Mouse (Mus musculus) R1 (cell line): Measurements from ENCODE around the gene Zfp109.
A peak's percentile ranks its signal among the peaks of the same experiment; 100 is the strongest.

ENCODE experiments used
- DNase-seq: peaks from one replicate; pipeline ENCODE4 v3.0.0-alpha.2; 2018; ENCODE audit warnings: low read depth, low spot score

Zfp109 gene

GRCm38 (mm10) chr7:24207488-24208261 lies 29.7 kb downstream of the Zfp109 start:
- peak; percentile 92 for DNase-seq

GRCm38 (mm10) chr7:24196961-24197360 lies 40.4 kb downstream of the Zfp109 start:
- peak; percentile 71 for DNase-seq

- no peak for DNase-seq
These were observed 44.2 kb downstream of the Zfp109 start for GRCm38 (mm10) chr7:24193157-24193556.

- DNase-seq = peak; percentile 55
These were observed 46.0 kb downstream of the Zfp109 start for GRCm38 (mm10) chr7:24191361-24191760.

- DNase-seq = no peak
These were observed 47.8 kb downstream of the Zfp109 start for GRCm38 (mm10) chr7:24189571-24189944.

GRCm38 (mm10) chr7:24188901-24189570 lies 48.3 kb downstream of the Zfp109 start:
- DNase-seq = no peak

- DNase-seq = no peak
These were observed 49.7 kb downstream of the Zfp109 start for GRCm38 (mm10) chr7:24187611-24188010.
